Mouse (Mus musculus) neutrophil, adult 65 days (primary cell): Measurements from ENCODE around the gene Vmn1r2. TPM values are rescaled to one million over a fixed set of nuclear protein-coding genes. Genes with fewer than 3 reads are reported as not detected.

Source experiments
- total RNA-seq: library from RNA; stranded (reverse); gene quantifications from 2 replicates; pipeline ENCODE4 v1.2.4, GENCODE M21; 2023

The Vmn1r2 gene
- total RNA-seq, result not detected in 2 replicates

DNA sequence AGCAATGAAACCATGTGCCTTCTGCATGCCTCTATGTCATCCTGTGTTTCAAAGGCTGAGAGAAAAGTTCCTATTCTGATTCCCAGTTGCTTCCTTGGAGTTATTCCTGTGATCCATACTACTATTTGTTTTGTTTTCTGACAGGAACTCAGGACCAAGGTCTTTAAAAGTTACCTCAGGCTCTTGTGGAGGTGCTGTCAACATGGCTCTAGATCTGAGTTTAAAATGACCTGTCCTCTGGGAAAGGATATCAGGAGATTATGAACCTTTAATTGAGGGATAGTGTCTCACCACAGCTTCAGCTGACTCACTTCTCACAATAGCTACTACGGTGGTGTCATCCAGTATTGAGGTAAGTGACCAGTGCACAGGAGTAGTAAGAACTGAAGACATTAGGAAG lies at the start of gene Vmn1r2:
Gene Vmn1r2 (plus strand): TSS at position 301 of the 400 bp plus-strand sequence.

DNA sequence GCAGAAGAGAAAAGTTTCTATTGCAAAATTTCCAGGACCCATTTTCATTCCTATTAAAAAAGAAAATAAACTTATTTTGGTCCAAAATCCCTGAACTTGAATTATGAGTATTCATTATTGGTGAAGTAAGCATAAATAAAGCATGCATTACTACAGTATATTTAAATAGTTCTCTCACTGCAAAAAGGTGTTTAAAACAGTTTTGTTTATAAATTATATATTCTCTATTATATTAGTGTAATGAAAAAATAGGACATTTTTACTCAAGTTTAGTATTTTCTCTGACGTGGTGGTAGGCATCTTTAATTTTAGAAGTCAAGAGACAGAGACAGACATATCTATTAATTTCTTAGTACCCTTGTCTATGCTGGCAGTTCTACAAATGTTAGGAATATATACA lies 18.1 kb downstream of the Vmn1r2 start, which contains the start of gene Vmn1r3:
Gene Vmn1r3 (minus strand): TSS at position 101 of the 400 bp plus-strand sequence.

Other genes starting within 250 kb of the Vmn1r2 start
- not detected in 2 replicates for gene Vmn1r3, start 18.0 kb downstream of the Vmn1r2 start, total RNA-seq